Mouse (Mus musculus) cerebellum, adult 2 months (tissue): ENCODE results near the gene Fxr1. TPM values are rescaled to one million over a fixed set of nuclear protein-coding genes. Genes with fewer than 3 reads are reported as not detected.

ENCODE experiments used
- DNase-seq, 2 experiments: peaks; one replicate each; pipeline ENCODE4 v3.0.0; 2021
- H3K27ac ChIP-seq: fragments of 200-500 bp; 2 replicates; pipeline ENCODE4 v1.5.1; 2012; ENCODE audit warnings: low read length, control low read depth, inconsistent platforms; ENCODE audit not compliant: insufficient read depth
- H3K27me3 ChIP-seq: fragments of 200-500 bp; 2 replicates; pipeline ENCODE4 v1.6.1; 2012; ENCODE audit warnings: inconsistent platforms, mild to moderate bottlenecking, low read length, moderate library complexity; ENCODE audit not compliant: control insufficient read depth, insufficient read depth
- H3K4me1 ChIP-seq: fragments of 200-500 bp; 2 replicates; pipeline ENCODE4 v1.6.1; 2011; ENCODE audit warnings: low read length; ENCODE audit not compliant: control insufficient read depth, insufficient read depth
- H3K4me3 ChIP-seq: fragments of 200-500 bp; replicated peaks from 2 replicates; pipeline ENCODE3; 2011; ENCODE audit warnings: mild to moderate bottlenecking, low read depth, low read length, control low read depth; ENCODE audit not compliant: insufficient read depth
- CTCF ChIP-seq: fragments of 200-500 bp; IDR thresholded peaks from 2 replicates; pipeline ENCODE4 v1.5.1; 2011; ENCODE audit warnings: low read depth, mild to moderate bottlenecking, control low read depth, low read length, moderate library complexity, borderline replicate concordance; ENCODE audit not compliant: insufficient read depth
- POLR2A ChIP-seq: fragments of 200-500 bp; IDR thresholded peaks from 2 replicates; pipeline ENCODE4 v1.6.1; 2011; ENCODE audit warnings: low read length, control low read depth, borderline replicate concordance; ENCODE audit not compliant: insufficient read depth
- WGBS: fragments of 180-500 bp; shearing (Covaris S2); methylation state at CpG from one replicate; pipeline ENCODE4 v1.1.7; 2018; 5-methylcytosine and 5-hydroxymethylcytosine counted together
- polyA plus RNA-seq: library from polyadenylated mRNA; depleted of rRNA; stranded (reverse); fragments of >200 nt; gene quantifications from 2 replicates; pipeline ENCODE4 v1.2.3, GENCODE M21; 2012

Gene Fxr1
- polyA plus RNA-seq, 1 experiment, result 62.8 TPM

DNA sequence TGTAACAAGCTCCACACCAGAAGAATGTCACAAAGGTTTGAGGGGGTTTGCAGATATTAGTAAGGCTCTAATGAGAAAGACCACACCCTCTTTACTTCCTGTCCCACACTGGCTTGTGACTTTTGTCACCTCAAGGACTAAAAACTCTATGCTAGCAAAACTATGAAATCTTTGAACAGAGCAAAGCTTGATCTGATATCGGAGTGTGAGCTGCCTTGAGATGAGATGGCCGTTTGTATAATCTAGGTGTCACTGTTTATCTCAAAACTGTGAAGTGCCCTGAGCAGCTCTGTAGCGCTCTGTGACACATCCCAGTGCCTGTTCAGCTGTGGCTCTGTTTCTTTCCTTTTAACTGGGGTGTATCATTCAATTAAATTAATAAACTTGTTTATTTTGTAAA is 15.9 kb upstream of the Fxr1 start:
- Histone ChIP-seq H3K27me3 (no peaks in the 10 kb centered on the region), H3K4me1 (no peaks in the 10 kb centered on the region), H3K27ac (no peak overlapping the region), H3K4me3 (no peak overlapping the region)
- TF ChIP-seq POLR2A, result no peak
- TF ChIP-seq CTCF, result no peak
- 87% methylated on average over 3 of the region's 3 CpGs for WGBS
- no peak for DNase-seq

DNA sequence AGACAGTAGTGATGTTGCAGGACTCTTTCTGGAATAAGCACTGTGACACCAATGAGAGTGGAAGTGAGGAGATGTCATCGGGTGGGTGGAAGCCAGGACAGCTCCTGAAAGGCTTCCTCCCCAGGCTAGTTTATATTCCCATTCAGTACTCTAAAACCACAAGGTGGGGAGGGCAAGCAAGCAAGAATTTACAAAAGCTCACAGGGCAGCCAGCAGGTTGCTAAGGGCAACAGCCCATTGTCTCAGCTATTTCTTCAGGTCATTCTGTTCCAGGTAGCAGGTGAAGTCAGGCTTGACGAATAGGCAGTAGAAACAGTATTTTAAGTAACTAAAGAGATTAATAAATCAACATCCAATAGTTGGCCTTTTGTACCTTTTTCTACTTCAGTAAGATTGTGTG is 13.4 kb upstream of the Fxr1 start:
- 37% methylated on average over 2 of the region's 2 CpGs for WGBS
- TF ChIP-seq POLR2A (no peak), CTCF (no peak)
- Histone ChIP-seq H3K4me1 (no peaks in the 10 kb centered on the region), H3K27me3 (no peaks in the 10 kb centered on the region), H3K27ac (no peak overlapping the region), H3K4me3 (no peak overlapping the region)
- DNase-seq, result no peak

DNA sequence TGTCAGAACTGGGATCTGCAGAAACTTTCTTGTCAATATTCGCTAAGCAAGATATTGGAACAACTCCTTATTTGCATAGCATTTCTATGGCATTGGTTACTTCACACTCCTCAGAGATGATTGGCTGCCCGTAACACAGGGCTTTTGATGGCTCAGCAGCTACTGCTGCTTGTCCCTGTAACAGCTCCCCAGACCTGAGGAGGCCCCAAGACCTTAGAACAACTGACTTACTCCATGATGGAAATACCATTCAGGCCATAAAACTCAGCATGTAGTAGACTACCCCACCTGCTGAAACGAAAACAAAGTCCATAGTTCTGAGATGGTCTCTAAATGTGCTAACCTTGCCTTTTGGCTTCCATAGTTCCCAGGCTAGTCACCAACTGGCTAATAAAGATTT is 12.9 kb upstream of the Fxr1 start:
- WGBS, result 67% methylated on average over 3 of the region's 3 CpGs
- H3K27me3 ChIP-seq, result no peaks in the 10 kb centered on the region

DNA sequence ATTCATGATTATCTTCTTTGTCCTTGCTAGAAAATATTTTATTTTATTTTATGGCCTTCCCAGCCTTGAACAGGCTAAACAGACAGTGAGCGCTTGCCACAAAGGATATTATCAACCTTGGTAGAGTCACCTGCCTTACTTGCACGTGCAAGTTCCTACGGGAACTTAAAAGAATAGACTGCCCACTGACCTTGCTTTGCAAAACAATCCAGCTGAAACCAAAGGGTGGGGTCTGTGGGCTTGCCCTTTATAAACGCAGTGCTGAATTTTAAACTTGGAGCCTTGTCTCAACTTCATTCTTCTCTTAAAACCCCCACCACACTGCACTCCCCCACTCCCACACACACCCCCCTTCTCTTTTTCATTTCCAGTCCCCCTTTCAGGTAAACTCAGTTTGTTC is 12.1 kb upstream of the Fxr1 start:
- no peak for TF ChIP-seq POLR2A
- no peak for TF ChIP-seq CTCF
- Histone ChIP-seq H3K4me3 (no peak overlapping the region), H3K4me1 (no peaks in the 10 kb centered on the region), H3K27ac (no peak overlapping the region), H3K27me3 (no peaks in the 10 kb centered on the region)
- no peak for DNase-seq
- 67% methylated on average over 4 of the region's 4 CpGs for WGBS

More for the DNA sequence above, 12.9 kb upstream of the Fxr1 start:
- TF ChIP-seq POLR2A, result no peak
- TF ChIP-seq CTCF, result no peak
- DNase-seq, result no peak
- Histone ChIP-seq H3K4me3 (no peak overlapping the region), H3K4me1 (no peaks in the 10 kb centered on the region), H3K27ac (no peak overlapping the region)

DNA sequence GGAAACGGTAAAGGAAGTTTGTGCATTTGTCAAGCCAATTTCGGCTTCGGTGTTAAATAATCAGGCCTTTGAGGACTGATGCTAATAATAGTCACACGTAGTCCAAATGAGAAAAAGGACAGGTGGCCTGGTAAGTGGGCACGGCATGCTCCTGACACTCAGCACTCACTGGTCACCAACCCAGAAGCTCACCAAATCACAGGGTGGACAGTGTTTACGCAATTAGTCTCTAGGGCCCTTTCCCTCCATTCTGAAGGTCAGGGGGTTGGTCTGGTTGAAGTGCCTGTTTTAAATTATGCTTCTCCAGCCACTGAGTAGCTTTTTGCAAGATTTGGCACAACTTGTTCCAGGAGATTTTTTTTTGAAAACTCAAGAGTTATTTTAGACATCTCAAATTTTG is 11.6 kb upstream of the Fxr1 start:
- 21% methylated on average over 6 of the region's 6 CpGs for WGBS
- Histone ChIP-seq H3K4me3 (no peak overlapping the region), H3K4me1 (no peaks in the 10 kb centered on the region), H3K27ac (no peak overlapping the region), H3K27me3 (no peaks in the 10 kb centered on the region)
- no peak for TF ChIP-seq POLR2A
- TF ChIP-seq CTCF, result no peak
- DNase-seq, result no peak

DNA sequence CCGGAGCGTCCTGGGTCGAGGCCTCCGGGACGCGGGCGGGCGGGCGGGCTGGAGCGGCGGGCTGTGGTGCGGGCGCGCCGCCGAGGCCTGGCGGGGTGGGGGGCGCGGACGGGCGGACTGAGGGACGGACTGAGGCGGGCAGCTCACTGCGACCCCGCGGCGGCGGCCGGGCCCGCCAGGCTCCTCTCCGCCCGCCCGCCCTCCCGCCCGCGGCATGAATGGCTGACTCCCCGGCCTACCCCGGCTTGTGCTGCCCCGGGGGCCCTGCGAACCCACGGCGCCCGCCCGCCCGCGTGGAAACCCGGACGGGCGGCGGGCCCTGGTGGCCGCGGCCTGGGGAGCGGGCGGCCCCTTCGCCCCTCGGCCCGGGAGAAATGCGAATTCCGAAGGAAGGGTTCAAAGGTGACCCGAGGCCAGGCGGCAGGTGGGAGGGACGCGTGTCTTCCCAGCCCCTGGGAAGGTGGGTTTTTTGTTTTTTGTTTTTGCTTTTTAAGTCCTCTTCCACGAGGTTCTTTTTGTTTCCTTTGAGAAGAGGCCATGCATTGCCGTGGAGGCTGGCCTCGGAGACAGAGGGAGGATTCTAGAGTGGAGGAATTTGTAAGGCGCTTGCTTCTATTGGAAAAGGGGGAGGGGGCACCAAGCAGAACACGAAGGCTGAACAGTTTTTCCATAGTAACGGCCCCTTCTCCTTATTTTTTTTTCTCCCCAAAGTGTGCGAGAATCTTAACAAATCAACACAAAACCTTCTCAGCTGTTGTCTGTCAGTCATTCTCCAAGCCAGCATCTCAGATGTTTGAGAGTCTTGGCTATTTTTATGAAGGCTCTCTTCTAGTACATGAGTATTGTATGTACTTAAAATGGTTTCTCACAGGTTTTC is 877 bp downstream of the Fxr1 start:
- no peak overlapping the region for H3K27ac ChIP-seq
- H3K4me1 ChIP-seq, result peaks cover 2% of the 10 kb centered on the region; the same call in 1 of the 2 replicates
- TF ChIP-seq POLR2A, result no peak
- TF ChIP-seq CTCF, result no peak
- under 1% methylated on average over 61 of the region's 70 CpGs for WGBS
- H3K4me3 ChIP-seq, result peak overlapping the region; percentile 94
- H3K27me3 ChIP-seq, result no peaks in the 10 kb centered on the region
- DNase-seq, result peak in 1 of 2 experiments; percentile 16

DNA sequence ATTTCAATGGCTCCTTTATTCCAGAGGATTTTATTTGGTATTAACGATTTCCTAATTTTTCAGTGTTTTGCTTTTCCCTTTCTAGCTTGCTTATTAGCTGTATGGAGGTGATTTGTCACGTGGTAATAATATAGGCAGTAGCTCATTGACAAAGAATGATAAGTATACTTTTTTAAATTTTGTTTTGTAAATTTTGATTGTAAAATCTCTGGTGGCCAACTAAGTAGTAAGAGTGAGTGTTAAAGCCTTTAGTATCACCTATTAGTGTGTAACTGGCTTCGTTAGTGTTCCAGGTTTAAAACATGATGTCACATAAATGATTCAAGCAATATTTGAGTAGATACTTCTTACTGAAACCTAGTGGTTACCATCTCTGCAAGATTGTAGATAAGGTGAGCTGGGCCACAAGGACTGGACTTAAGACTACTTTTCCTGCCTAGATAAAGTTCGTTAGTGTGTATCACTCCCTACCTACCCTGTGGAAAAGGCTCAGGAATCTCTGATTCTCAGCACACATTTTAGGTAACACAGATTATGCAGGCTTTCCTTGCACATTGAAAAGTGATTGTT is 1.6 kb downstream of the Fxr1 start:
- Histone ChIP-seq H3K4me3 (no peak overlapping the region), H3K4me1 (peaks cover 2% of the 10 kb centered on the region; the same call in 1 of the 2 replicates), H3K27ac (no peak overlapping the region), H3K27me3 (no peaks in the 10 kb centered on the region)
- TF ChIP-seq POLR2A, result no peak
- no peak for TF ChIP-seq CTCF
- 56% methylated on average over 4 of the region's 4 CpGs for WGBS
- DNase-seq, result no peak

DNA sequence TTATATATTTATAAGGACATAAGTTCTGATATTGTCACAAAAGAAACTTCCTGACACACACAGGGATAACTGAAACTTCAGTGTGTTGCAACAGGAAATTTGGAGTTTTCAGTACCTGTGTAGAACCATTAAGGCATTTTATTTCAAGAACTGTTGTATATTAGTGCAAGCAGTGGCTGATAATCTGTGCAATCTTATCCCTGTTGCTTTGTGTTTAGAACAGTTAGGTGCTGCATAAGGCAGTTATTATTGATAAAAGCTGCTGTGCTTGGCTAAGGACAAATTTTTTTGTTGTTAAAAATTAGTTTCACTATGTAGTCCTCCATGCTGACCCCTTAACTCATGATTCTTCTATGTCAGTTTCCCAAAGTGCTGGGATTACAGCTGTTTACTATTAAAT is 9.2 kb downstream of the Fxr1 start:
- DNase-seq, result no peak
- no peaks in the 10 kb centered on the region for H3K4me1 ChIP-seq
- no peak for TF ChIP-seq POLR2A
- TF ChIP-seq CTCF, result no peak
- no peak overlapping the region for H3K4me3 ChIP-seq
- no peaks in the 10 kb centered on the region for H3K27me3 ChIP-seq
- H3K27ac ChIP-seq, result no peak overlapping the region

DNA sequence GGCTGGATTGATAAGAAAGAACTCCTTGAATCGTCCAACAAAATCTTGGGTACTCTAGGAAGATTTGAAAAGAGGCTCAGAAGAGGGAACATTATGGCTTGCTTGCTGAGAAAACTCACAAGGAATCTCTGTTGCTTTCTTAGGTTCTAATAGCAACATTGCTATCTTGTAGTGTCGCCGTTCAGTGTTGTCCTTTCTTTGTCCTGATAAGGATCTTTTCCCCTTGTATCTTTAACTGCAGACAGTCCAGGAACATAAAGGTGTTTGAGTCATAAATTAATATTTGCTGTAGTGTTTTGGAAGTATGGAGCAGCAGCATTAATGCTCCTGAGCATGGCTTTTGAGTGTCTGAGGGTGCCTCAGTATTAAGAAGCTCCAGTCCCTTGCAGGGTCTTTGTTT is 10.9 kb downstream of the Fxr1 start:
- Histone ChIP-seq H3K27ac (no peak overlapping the region), H3K27me3 (no peaks in the 10 kb centered on the region), H3K4me1 (no peaks in the 10 kb centered on the region), H3K4me3 (no peak overlapping the region)
- WGBS, result 80% methylated on average over 3 of the region's 3 CpGs
- no peak for DNase-seq
- TF ChIP-seq CTCF (no peak), POLR2A (no peak)
